Mouse (Mus musculus) CH12.LX (cell line): ENCODE data around the gene Thap7. TPM values are rescaled to one million over a fixed set of nuclear protein-coding genes. Genes with fewer than 3 reads are reported as not detected.

Experiments used
- DNase-seq: peaks from one replicate; pipeline ENCODE4 v3.0.0-alpha.2; 2013; ENCODE audit errors: extremely low read depth
- H3K27ac ChIP-seq: 2 replicates; pipeline ENCODE4 v1.5.1; 2012; ENCODE audit warnings: low read depth, mild to moderate bottlenecking, control low read depth, moderate library complexity; ENCODE audit not compliant: insufficient read depth
- H3K27me3 ChIP-seq: replicated peaks from 2 replicates; pipeline ENCODE3; 2012; ENCODE audit warnings: inconsistent platforms
- H3K36me3 ChIP-seq, 2 experiments: replicated peaks in 1 of 2; 2 replicates each; pipeline versions ENCODE3 to v1.6.1; 2012; ENCODE audit warnings: inconsistent platforms in 1 of 2, low read length in 1 of 2, mild to moderate bottlenecking in 1 of 2, mixed read lengths in 1 of 2, moderate library complexity in 1 of 2; ENCODE audit not compliant: control insufficient read depth in 1 of 2, insufficient read depth in 1 of 2
- H3K4me1 ChIP-seq, 2 experiments: 2 replicates each; pipeline ENCODE4 v1.6.1; 2012; ENCODE audit warnings: inconsistent platforms in 1 of 2, moderate library complexity in 1 of 2; ENCODE audit not compliant: insufficient read depth in 2 of 2, control insufficient read depth in 1 of 2
- H3K4me2 ChIP-seq: 2 replicates; pipeline ENCODE4 v1.6.1; 2012; ENCODE audit warnings: low read depth, mild to moderate bottlenecking, control low read depth; ENCODE audit not compliant: poor library complexity, insufficient read depth, severe bottlenecking
- H3K4me3 ChIP-seq, 3 experiments: fragments of 150-350 bp in 1 of 3; sonication (generic) in 1 of 3; replicated peaks in 1 of 3; 2 replicates each; pipeline versions ENCODE3 to v1.5.1; 2011 to 2012; ENCODE audit warnings: low read depth in 2 of 3, low read length in 2 of 3, mild to moderate bottlenecking in 2 of 3, moderate library complexity in 2 of 3, control low read depth in 1 of 3, improper control_type of control experiment in 1 of 3, inconsistent platforms in 1 of 3, mixed read lengths in 1 of 3; ENCODE audit not compliant: poor library complexity in 1 of 3
- H3K79me2 ChIP-seq: replicated peaks from 2 replicates; pipeline ENCODE4 v1.6.1; 2012; ENCODE audit warnings: mild to moderate bottlenecking, moderate library complexity; ENCODE audit not compliant: control insufficient read depth, poor library complexity, insufficient read depth, severe bottlenecking; ENCODE audit errors: extremely low read depth
- H3K9ac ChIP-seq: 2 replicates; pipeline ENCODE4 v1.6.1; 2012; ENCODE audit warnings: low read depth, mild to moderate bottlenecking, control low read depth, moderate library complexity; ENCODE audit not compliant: insufficient read depth
- H3K9me3 ChIP-seq: replicated peaks from 2 replicates; pipeline ENCODE3; 2012; ENCODE audit warnings: low read length, inconsistent platforms, mixed read lengths
- E2F4 ChIP-seq: IDR thresholded peaks from 2 replicates; pipeline ENCODE4 v1.6.1; 2011; ENCODE audit warnings: low read depth, low read length, improper control_type of control experiment; ENCODE audit not compliant: insufficient replicate concordance
- ELF1 ChIP-seq: IDR thresholded peaks from 2 replicates; pipeline ENCODE4 v1.6.1; 2014; ENCODE audit warnings: low read depth, mild to moderate bottlenecking, inconsistent platforms, low read length, improper control_type of control experiment
- JUND ChIP-seq: conservative IDR thresholded peaks from 2 replicates; pipeline ENCODE4 v1.6.1; 2011; ENCODE audit warnings: low read depth, low read length, improper control_type of control experiment
- MAFK ChIP-seq: IDR thresholded peaks from 2 replicates; pipeline ENCODE4 v1.6.1; 2011; ENCODE audit warnings: low read length, improper control_type of control experiment; ENCODE audit not compliant: insufficient replicate concordance
- MXI1 ChIP-seq: IDR thresholded peaks from 2 replicates; pipeline ENCODE4 v1.6.1; 2011; ENCODE audit warnings: mild to moderate bottlenecking, low read depth, low read length, improper control_type of control experiment
- POLR2A ChIP-seq: IDR thresholded peaks from 2 replicates; pipeline ENCODE4 v1.6.1; 2011; ENCODE audit warnings: low read depth, mild to moderate bottlenecking, improper control_type of control experiment, low read length
- TBP ChIP-seq: conservative IDR thresholded peaks from 2 replicates; pipeline ENCODE4 v1.6.1; 2011; ENCODE audit warnings: low read depth, low read length, improper control_type of control experiment
- TCF12 ChIP-seq: IDR thresholded peaks from 2 replicates; pipeline ENCODE4 v1.6.1; 2014; ENCODE audit warnings: low read depth, mild to moderate bottlenecking, inconsistent platforms, low read length, improper control_type of control experiment
- USF2 ChIP-seq: conservative IDR thresholded peaks from 2 replicates; pipeline ENCODE4 v1.6.1; 2011; ENCODE audit warnings: low read depth, low read length, improper control_type of control experiment
- ZC3H11A ChIP-seq: IDR thresholded peaks from 2 replicates; pipeline ENCODE4 v1.6.1; 2012; ENCODE audit warnings: low read depth, mild to moderate bottlenecking, inconsistent platforms, low read length, improper control_type of control experiment
- ZMIZ1 ChIP-seq: IDR thresholded peaks from 2 replicates; pipeline ENCODE4 v1.6.1; 2012; ENCODE audit warnings: low read depth, mild to moderate bottlenecking, inconsistent platforms, low read length, improper control_type of control experiment
- ZNF384 ChIP-seq: IDR thresholded peaks from 2 replicates; pipeline ENCODE4 v1.6.1; 2012; ENCODE audit warnings: low read depth, low read length, improper control_type of control experiment, inconsistent platforms
- dilution Hi-C: fragments of 300-500 bp; cut with MboI; formaldehyde crosslinking; loops from 2 replicates; pipeline ENCODE4 v1.14.3; 2020; ENCODE audit warnings: low sequenced_read_pairs; ENCODE audit not compliant: extremely low pct_unique_long_range_greater_than_20kb, extremely low pct_ligation_motif_present
- in situ Hi-C: fragments of 300-500 bp; cut with MboI; formaldehyde crosslinking; loops from 3 replicates; pipeline ENCODE4 v1.14.3; 2019; ENCODE audit warnings: low sequenced_read_pairs, low pct_ligation_motif_present, low pct_unique_long_range_greater_than_20kb, mixed read lengths
- polyA plus RNA-seq: library from polyadenylated mRNA; unstranded; fragments of >175 nt; gene quantifications from 2 replicates; pipeline ENCODE4 v1.2.1, GENCODE M21; 2012; ENCODE audit warnings: low read depth; ENCODE audit not compliant: insufficient read length
- total RNA-seq, 2 experiments: library from RNA; depleted of rRNA; stranded (reverse); fragments of 300-350 nt in 1 of 2; fragments of >200 nt in 1 of 2; gene quantifications; 2 replicates each; pipeline ENCODE4 v1.2.3; 2012 to 2014

Thap7 gene
- total and polyA plus RNA-seq, 3 experiments = 64.3 to 83.3 (median 79.4) TPM

- no peak for DNase-seq
- in situ Hi-C loops = no loop called here
- Histone ChIP-seq H3K36me3 (peaks cover 12 to 19% of the 10 kb centered on the region in 2 experiments), H3K4me3 (no peak overlapping the region), H3K27ac (no peak overlapping the region)
- no peak for TF ChIP-seq TBP
- TF ChIP-seq, all 38 proteins: peak for 0
- Histone ChIP-seq H3K9ac (no peak overlapping the region), H3K27me3 (peaks cover 44% of the 10 kb centered on the region), H3K4me2 (no peak overlapping the region), H3K9me3 (no peaks in the 10 kb centered on the region), H3K79me2 (peaks cover 5% of the 10 kb centered on the region; the same call in 1 of the 2 replicates), H3K4me1 (peaks cover 7 to 31% of the 10 kb centered on the region in 2 experiments)
- dilution Hi-C loops = no loop called here
Observed at GRCm38 (mm10) chr16:17507018-17507552, 23.9 kb downstream of the Thap7 start.

- H3K4me1 ChIP-seq = peaks cover 0 to 5% of the 10 kb centered on the region in 2 experiments; a peak in 2 of 4 replicates
- no peak overlapping the region for H3K27ac ChIP-seq
- peaks cover 82% of the 10 kb centered on the region for H3K27me3 ChIP-seq
- no peak for DNase-seq
- no peak overlapping the region for H3K4me3 ChIP-seq
- H3K9me3 ChIP-seq = no peaks in the 10 kb centered on the region
- dilution Hi-C loops (no loop called here), in situ Hi-C loops (no loop called here)
- no peak overlapping the region for H3K9ac ChIP-seq
- H3K36me3 ChIP-seq = no peaks in the 10 kb centered on the region
- no peaks in the 10 kb centered on the region for H3K79me2 ChIP-seq
- no peak overlapping the region for H3K4me2 ChIP-seq
- TF ChIP-seq ZC3H11A (no peak), ELF1 (no peak), MAFK (no peak), JUND (no peak), MXI1 (no peak), USF2 (no peak), ZNF384 (no peak), TCF12 (no peak), POLR2A (no peak)
- TF ChIP-seq, all 38 proteins: peak for 0
Observed at GRCm38 (mm10) chr16:17502681-17503080, 28.3 kb downstream of the Thap7 start.

- no peaks in the 10 kb centered on the region for H3K36me3 ChIP-seq
- H3K4me3 ChIP-seq = no peak overlapping the region
- no peak overlapping the region for H3K4me2 ChIP-seq
- dilution Hi-C loops = no loop called here
- H3K9ac ChIP-seq = no peak overlapping the region
- TF ChIP-seq MXI1 (no peak), POLR2A (no peak), E2F4 (no peak), ZMIZ1 (no peak)
- H3K27ac ChIP-seq = no peak overlapping the region
- DNase-seq = no peak
- no peaks in the 10 kb centered on the region for H3K9me3 ChIP-seq
- in situ Hi-C loops = no loop called here
- H3K4me1 ChIP-seq = 0 out of 4 replicates have a peak, but pooled peaks cover 0 to 3% of the 10 kb centered on the region in 2 experiments
- H3K27me3 ChIP-seq = peaks cover 81% of the 10 kb centered on the region
- no peaks in the 10 kb centered on the region for H3K79me2 ChIP-seq
Observed at GRCm38 (mm10) chr16:17499249-17499883, 31.6 kb downstream of the Thap7 start.
